Comparison of ENCODE assay signal across 12 mouse cellular contexts in the genomic region with DNA sequence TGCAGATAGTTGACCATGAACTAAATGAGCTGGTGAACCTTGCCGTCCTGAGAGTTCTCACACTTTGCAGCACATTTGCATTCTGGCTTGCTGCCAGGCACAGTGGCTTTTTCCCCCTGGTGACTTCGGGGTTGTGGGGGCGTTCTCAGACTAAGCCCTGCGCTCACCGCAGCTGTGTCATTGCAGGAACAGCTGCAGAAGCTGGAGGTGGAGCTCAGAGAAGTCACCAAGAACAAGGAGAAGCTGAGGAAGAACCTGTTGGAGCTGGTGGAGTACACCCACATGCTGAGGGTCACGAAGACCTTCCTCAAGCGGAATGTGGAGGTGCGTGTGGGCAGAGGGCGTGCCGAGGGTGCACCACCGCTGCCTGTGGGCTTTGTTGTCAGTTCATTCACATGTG. TPM values are rescaled to one million over a fixed set of nuclear protein-coding genes. Genes with fewer than 3 reads are reported as not detected.
DNase-seq lines count a peak whose midpoint lies in the region; ATAC-seq and TF ChIP-seq lines count a peak whose summit lies in the region.
"Had no signal": no experiment of that assay in that cellular context is flagged by ENCODE, and none has a peak within 500 bp of the region (broad histone marks: within the 10 kb centered on the region; RNA-seq: fewer than 3 reads in every experiment).

No protein-coding gene starts in this region.

- no peak overlapping the region for H3K4me2 ChIP-seq in forebrain, embryonic 16.5 days (ENCODE audit: low read length)
- H3K4me2 ChIP-seq: kidney, embryonic 15.5 days; lung, embryonic 14.5 days had no signal

- H3K27me3 ChIP-seq in forebrain, embryonic 16.5 days (replicated peaks; ENCODE audit: control insufficient read depth, insufficient read depth, low read length): no peaks in the 10 kb centered on the region
- H3K27me3 ChIP-seq: kidney, embryonic 15.5 days had no signal

- ATAC-seq in forebrain, embryonic 16.5 days: no peak

- DNase-seq in gastrocnemius, postnatal 10 days: peak; percentile 42
- DNase-seq in gastrocnemius, adult 8-10 months (ENCODE audit: low spot score in 2 of 2): no peak
- peak; percentile 22 for DNase-seq in spleen, adult 12 weeks (ENCODE audit: low spot score)
- no peak for DNase-seq in spleen, postnatal 4 days (ENCODE audit: low spot score in 2 of 2)
- no peak for DNase-seq in urinary bladder, postnatal 10 days (ENCODE audit: low spot score)
- DNase-seq in ovary, postnatal 10 days (ENCODE audit: low spot score): no peak
- DNase-seq: lung, embryonic 14.5 days; midbrain, embryonic 14.5 days had no signal

- no peak overlapping the region for H3K9ac ChIP-seq in forebrain, embryonic 16.5 days (replicated peaks; ENCODE audit: low read depth, low read length)
- H3K9ac ChIP-seq: kidney, embryonic 15.5 days; lung, embryonic 14.5 days had no signal

- H3K36me3 ChIP-seq in forebrain, embryonic 16.5 days (ENCODE audit: control insufficient read depth, insufficient read depth): peaks cover 59% of the 10 kb centered on the region

- no peaks in the 10 kb centered on the region for H3K9me3 ChIP-seq in forebrain, embryonic 16.5 days (ENCODE audit: control insufficient read depth, low read length)
- H3K9me3 ChIP-seq: forebrain, embryonic 10.5 days; kidney, embryonic 15.5 days had no signal

- TF ChIP-seq POLR2A in olfactory bulb, adult 2 months (IDR thresholded peaks at IDR 0.05; ENCODE audit: insufficient read depth, low read depth, low read length): no peak

- no peak for TF ChIP-seq CTCF in olfactory bulb, adult 2 months (IDR thresholded peaks at IDR 0.05; ENCODE audit: insufficient read depth, low read depth, low read length)

- WGBS in olfactory bulb, adult 2 months: 37% methylated on average over 11 of the region's 11 CpGs
- 85% methylated on average over 11 of the region's 11 CpGs for WGBS in forebrain, embryonic 16.5 days

- H3K27ac ChIP-seq in olfactory bulb, adult 2 months (ENCODE audit: insufficient read depth, low read depth, low read length): peak overlapping the region; percentile 68
- H3K27ac ChIP-seq in forebrain, embryonic 16.5 days (ENCODE audit: low read length): no peak overlapping the region
- H3K27ac ChIP-seq: forebrain, embryonic 10.5 days; kidney, embryonic 15.5 days had no signal

- no peak overlapping the region for H3K4me3 ChIP-seq in olfactory bulb, adult 2 months (ENCODE audit: insufficient read depth, low read depth, low read length)
- H3K4me3 ChIP-seq in forebrain, embryonic 16.5 days (replicated peaks; ENCODE audit: low read length): no peak overlapping the region
- H3K4me3 ChIP-seq: forebrain, embryonic 10.5 days; kidney, embryonic 15.5 days had no signal

- H3K4me1 ChIP-seq in olfactory bulb, adult 2 months (ENCODE audit: control insufficient read depth, insufficient read depth, low read length): peaks cover 22% of the 10 kb centered on the region
- no peaks in the 10 kb centered on the region for H3K4me1 ChIP-seq in forebrain, embryonic 16.5 days (replicated peaks; ENCODE audit: control insufficient read depth, insufficient read depth, low read length)
- H3K4me1 ChIP-seq: forebrain, embryonic 10.5 days; kidney, embryonic 15.5 days had no signal

RNA-seq across cellular contexts. Expression of a gene that starts 8.9 kb away (rescaled TPM):
- 10 to 100 TPM; 20.4 to 25.7 TPM for total RNA-seq in gastrocnemius, postnatal 10 days (2021)
- total RNA-seq in gastrocnemius, adult 8-10 months (2022): 10 to 100 TPM; 29.1 to 38.6 (median 32.5) TPM
- 184 TPM in 1 of 2 replicates, not detected in the other for polyA plus RNA-seq in olfactory bulb, adult 2 months (2012; ENCODE audit: insufficient read depth, insufficient read length, low replicate concordance, missing spikeins)
- polyA plus RNA-seq in forebrain, embryonic 16.5 days (2015; fragmentation: Nextera tagmentation; extraction: Ambion mirVana): 40.0 and 43.7 TPM in 2 replicates

RNA-seq across cellular contexts. Expression of a gene that starts 58.4 kb away (rescaled TPM):
- total RNA-seq in gastrocnemius, postnatal 10 days (2021): 10 to 100 TPM; 17.6 to 18.2 TPM
- total RNA-seq in gastrocnemius, adult 8-10 months (2022): 10 to 100 TPM; 12.7 to 18.5 (median 16.5) TPM
- not detected in 2 replicates for polyA plus RNA-seq in olfactory bulb, adult 2 months (2012; ENCODE audit: insufficient read depth, insufficient read length, low replicate concordance, missing spikeins)
- 49.3 and 59.1 TPM in 2 replicates for polyA plus RNA-seq in forebrain, embryonic 16.5 days (2015; fragmentation: Nextera tagmentation; extraction: Ambion mirVana)

RNA-seq across cellular contexts. Expression of a gene that starts 58.4 kb away (rescaled TPM):
- total RNA-seq in gastrocnemius, postnatal 10 days (2021): 10 to 100 TPM; 42.1 to 48.8 TPM
- total RNA-seq in gastrocnemius, adult 8-10 months (2022): 10 to 100 TPM; 33.3 to 42.9 (median 38.7) TPM
- polyA plus RNA-seq in olfactory bulb, adult 2 months (2012; ENCODE audit: insufficient read depth, insufficient read length, low replicate concordance, missing spikeins): not detected in 2 replicates
- 71.1 and 80.1 TPM in 2 replicates for polyA plus RNA-seq in forebrain, embryonic 16.5 days (2015; fragmentation: Nextera tagmentation; extraction: Ambion mirVana)

Comparison
In these comparisons a context has a peak if more than half of its experiments do, and no peak if none do; other contexts are left out.
1. DNase-seq: peak in gastrocnemius, postnatal 10 days (single experiment) and spleen, adult 12 weeks (single experiment); none in gastrocnemius, adult 8-10 months (0 of 2), spleen, postnatal 4 days (0 of 2), urinary bladder, postnatal 10 days (single experiment) and ovary, postnatal 10 days (single experiment).